Mouse (Mus musculus) liver, adult 2 months (tissue): ENCODE measurements around the gene Rad9a.

Experiments
- CTCF ChIP-seq: fragments of 200-500 bp; IDR thresholded peaks from 2 replicates; pipeline ENCODE4 v1.5.1; 2011; ENCODE audit warnings: low read depth, low read length, control low read depth
- POLR2A ChIP-seq: fragments of 200-500 bp; IDR thresholded peaks from 2 replicates; pipeline ENCODE4 v1.6.1; 2011; ENCODE audit warnings: low read length, control low read depth; ENCODE audit not compliant: insufficient read depth; ENCODE audit errors: extremely low read depth

- TF ChIP-seq POLR2A (no peak), CTCF (no peak)
Observed at GRCm38 (mm10) chr19:4234548-4234947, 33.1 kb upstream of the Rad9a start.
